Mouse (Mus musculus) liver, adult 2 months (tissue): ENCODE results near the gene Nt5c2. TPM values are rescaled to one million over a fixed set of nuclear protein-coding genes. Genes with fewer than 3 reads are reported as not detected.
A peak's percentile ranks its signal among the peaks of the same experiment; 100 is the strongest.

ENCODE experiments used
- DNase-seq: peaks from one replicate; pipeline ENCODE4 v3.0.0-alpha.2; 2011; ENCODE audit warnings: low read depth, low spot score; ENCODE audit errors: extremely low read depth
- H3K27ac ChIP-seq: fragments of 200-500 bp; replicated peaks from 2 replicates; pipeline ENCODE4 v1.5.1; 2012; ENCODE audit warnings: low read depth, mild to moderate bottlenecking, control low read depth, inconsistent platforms, low read length; ENCODE audit not compliant: insufficient read depth
- H3K27me3 ChIP-seq: fragments of 200-500 bp; 2 replicates; pipeline ENCODE4 v1.6.1; 2012; ENCODE audit warnings: mild to moderate bottlenecking, moderate library complexity, low read length, inconsistent platforms; ENCODE audit not compliant: control insufficient read depth, insufficient read depth
- H3K36me3 ChIP-seq: fragments of 200-500 bp; 2 replicates; pipeline ENCODE4 v1.6.1; 2012; ENCODE audit warnings: low read length, inconsistent platforms; ENCODE audit not compliant: control insufficient read depth, insufficient read depth
- H3K4me1 ChIP-seq: fragments of 200-500 bp; 2 replicates; pipeline ENCODE4 v1.6.1; 2011; ENCODE audit warnings: low read length; ENCODE audit not compliant: control insufficient read depth, insufficient read depth
- H3K4me3 ChIP-seq: fragments of 200-500 bp; 2 replicates; pipeline ENCODE4 v1.5.1; 2011; ENCODE audit warnings: low read depth, mild to moderate bottlenecking, control low read depth, low read length, moderate library complexity; ENCODE audit not compliant: insufficient read depth
- H3K79me2 ChIP-seq: fragments of 200-500 bp; 2 replicates; pipeline ENCODE4 v1.6.1; 2012; ENCODE audit warnings: inconsistent platforms, mild to moderate bottlenecking, low read length, moderate library complexity; ENCODE audit not compliant: control insufficient read depth, insufficient read depth
- H3K9ac ChIP-seq: fragments of 200-500 bp; 2 replicates; pipeline ENCODE4 v1.6.1; 2012; ENCODE audit warnings: low read depth, mild to moderate bottlenecking, control low read depth, inconsistent platforms, low read length
- CTCF ChIP-seq: fragments of 200-500 bp; IDR thresholded peaks from 2 replicates; pipeline ENCODE4 v1.5.1; 2011; ENCODE audit warnings: low read depth, low read length, control low read depth
- POLR2A ChIP-seq: fragments of 200-500 bp; IDR thresholded peaks from 2 replicates; pipeline ENCODE4 v1.6.1; 2011; ENCODE audit warnings: low read length, control low read depth; ENCODE audit not compliant: insufficient read depth; ENCODE audit errors: extremely low read depth
- WGBS: fragments of 180-500 bp; shearing (Covaris S2); methylation state at CpG from one replicate; pipeline ENCODE4 v1.1.7; 2018; 5-methylcytosine and 5-hydroxymethylcytosine counted together
- polyA plus RNA-seq: library from polyadenylated mRNA; depleted of rRNA; stranded (reverse); fragments of >200 nt; gene quantifications from 2 replicates; pipeline ENCODE4 v1.2.3, GENCODE M21; 2012
- total RNA-seq: library from RNA; depleted of rRNA; stranded (reverse); fragments of >200 nt; gene quantifications from 2 replicates; pipeline ENCODE4 v1.2.3, GENCODE M21; 2014

Gene Nt5c2
- total and polyA plus RNA-seq, 2 experiments, result 7.5 to 12.6 TPM

- Histone ChIP-seq H3K4me3 (no peak overlapping the region), H3K9ac (no peak overlapping the region), H3K4me1 (no peaks in the 10 kb centered on the region), H3K27ac (no peak overlapping the region), H3K27me3 (no peaks in the 10 kb centered on the region), H3K79me2 (no peaks in the 10 kb centered on the region), H3K36me3 (no peaks in the 10 kb centered on the region)
- TF ChIP-seq CTCF, result no peak
- TF ChIP-seq POLR2A, result no peak
- WGBS, result 85% methylated on average over 7 of the region's 7 CpGs
- DNase-seq, result no peak
Measured at GRCm38 (mm10) chr19:46871651-46872050, 143.3 kb downstream of the Nt5c2 start.

- no peaks in the 10 kb centered on the region for H3K27me3 ChIP-seq
- no peak for DNase-seq
- no peaks in the 10 kb centered on the region for H3K4me1 ChIP-seq
- H3K36me3 ChIP-seq, result no peaks in the 10 kb centered on the region
- no peak overlapping the region for H3K9ac ChIP-seq
- no peak overlapping the region for H3K27ac ChIP-seq
- WGBS, result over 99% methylated on average over 4 of the region's 4 CpGs
- H3K4me3 ChIP-seq, result no peak overlapping the region
- TF ChIP-seq CTCF (no peak), POLR2A (no peak)
- no peaks in the 10 kb centered on the region for H3K79me2 ChIP-seq
Measured at GRCm38 (mm10) chr19:46871096-46871495, 143.9 kb downstream of the Nt5c2 start.

- Histone ChIP-seq H3K36me3 (no peaks in the 10 kb centered on the region), H3K9ac (no peak overlapping the region), H3K79me2 (no peaks in the 10 kb centered on the region), H3K27ac (no peak overlapping the region), H3K4me3 (no peak overlapping the region), H3K4me1 (no peaks in the 10 kb centered on the region), H3K27me3 (no peaks in the 10 kb centered on the region)
- WGBS, result 13% methylated on average over 6 of the region's 6 CpGs
- peak; percentile 43 for DNase-seq
- peak; percentile 92 for TF ChIP-seq CTCF
- TF ChIP-seq POLR2A, result no peak
Measured at GRCm38 (mm10) chr19:46869526-46869925, 145.4 kb downstream of the Nt5c2 start.

- Histone ChIP-seq H3K27me3 (no peaks in the 10 kb centered on the region), H3K9ac (no peak overlapping the region), H3K4me3 (no peak overlapping the region), H3K4me1 (no peaks in the 10 kb centered on the region), H3K27ac (no peak overlapping the region), H3K79me2 (no peaks in the 10 kb centered on the region), H3K36me3 (no peaks in the 10 kb centered on the region)
- no peak for TF ChIP-seq CTCF
- TF ChIP-seq POLR2A, result no peak
- 70% methylated on average over 11 of the region's 11 CpGs for WGBS
- no peak for DNase-seq
Measured at GRCm38 (mm10) chr19:46869049-46869448, 145.9 kb downstream of the Nt5c2 start.

GRCm38 (mm10) chr19:46865381-46865780, 149.6 kb downstream of the Nt5c2 start:
- TF ChIP-seq CTCF (no peak), POLR2A (no peak)
- Histone ChIP-seq H3K27ac (no peak overlapping the region), H3K4me1 (no peaks in the 10 kb centered on the region), H3K9ac (no peak overlapping the region), H3K36me3 (no peaks in the 10 kb centered on the region), H3K79me2 (no peaks in the 10 kb centered on the region), H3K4me3 (no peak overlapping the region), H3K27me3 (no peaks in the 10 kb centered on the region)
- WGBS, result 91% methylated on average over 4 of the region's 4 CpGs
- no peak for DNase-seq

- Histone ChIP-seq H3K4me3 (no peak overlapping the region), H3K9ac (no peak overlapping the region), H3K36me3 (no peaks in the 10 kb centered on the region), H3K79me2 (no peaks in the 10 kb centered on the region), H3K27me3 (no peaks in the 10 kb centered on the region), H3K27ac (no peak overlapping the region), H3K4me1 (no peaks in the 10 kb centered on the region)
- TF ChIP-seq POLR2A (no peak), CTCF (no peak)
- WGBS, result 83% methylated on average over 6 of the region's 6 CpGs
- no peak for DNase-seq
Measured at GRCm38 (mm10) chr19:46864731-46865331, 150.1 kb downstream of the Nt5c2 start.
